Mouse (Mus musculus): ENCODE measurements around the gene Slf1. TPM values are rescaled to one million over a fixed set of nuclear protein-coding genes. Genes with fewer than 3 reads are reported as not detected.
"Not testable (repeated sequence)": the region's sequence is repeated elsewhere in the genome, so short reads cannot be mapped to it uniquely, and the experiment has no call there.

The Slf1 gene
- polyA plus RNA-seq, 1 experiment from 2014 or later = 16.9 TPM

GRCm38 (mm10) chr13:77125159-77125558 lies 10.1 kb downstream of the Slf1 start:
- 95% methylated on average over 3 of the region's 3 CpGs for WGBS
- no peak for TF ChIP-seq CTCF (IDR thresholded peaks at IDR 0.05; ENCODE audit: low read depth)
- no peaks in the 10 kb centered on the region for H3K4me1 ChIP-seq (replicated peaks; ENCODE audit: control insufficient read depth, insufficient read depth, low read length)
- H3K9me3 ChIP-seq (ENCODE audit: control insufficient read depth) = no peaks in the 10 kb centered on the region
- no peak overlapping the region for H3K4me2 ChIP-seq (replicated peaks; ENCODE audit: low read depth)
- ATAC-seq = no peak
- no peaks in the 10 kb centered on the region for H3K27me3 ChIP-seq (replicated peaks; ENCODE audit: control insufficient read depth, insufficient read depth, low read length)
- H3K4me3 ChIP-seq (ENCODE audit: low read depth, low read length) = no peak overlapping the region
- no peaks in the 10 kb centered on the region for H3K36me3 ChIP-seq (ENCODE audit: control insufficient read depth, insufficient read depth)
- H3K27ac ChIP-seq (ENCODE audit: low read depth, low read length) = no peak overlapping the region
- H3K9ac ChIP-seq (ENCODE audit: low read depth, low read length) = no peak overlapping the region

- no peak for TF ChIP-seq CTCF (IDR thresholded peaks at IDR 0.05; ENCODE audit: low read depth)
- Histone ChIP-seq H3K36me3 (ENCODE audit: control insufficient read depth, insufficient read depth) (no peaks in the 10 kb centered on the region), H3K27ac (ENCODE audit: low read depth, low read length) (no peak overlapping the region), H3K4me3 (ENCODE audit: low read depth, low read length) (no peak overlapping the region), H3K4me2 (replicated peaks; ENCODE audit: low read depth) (no peak overlapping the region), H3K9ac (ENCODE audit: low read depth, low read length) (no peak overlapping the region), H3K27me3 (replicated peaks; ENCODE audit: control insufficient read depth, insufficient read depth, low read length) (no peaks in the 10 kb centered on the region), H3K4me1 (replicated peaks; ENCODE audit: control insufficient read depth, insufficient read depth, low read length) (no peaks in the 10 kb centered on the region), H3K9me3 (ENCODE audit: control insufficient read depth) (no peaks in the 10 kb centered on the region)
- WGBS = 53% methylated on average over 4 of the region's 4 CpGs
- no peak for ATAC-seq
Measured at GRCm38 (mm10) chr13:77118695-77119094, 16.6 kb downstream of the Slf1 start.

DNA sequence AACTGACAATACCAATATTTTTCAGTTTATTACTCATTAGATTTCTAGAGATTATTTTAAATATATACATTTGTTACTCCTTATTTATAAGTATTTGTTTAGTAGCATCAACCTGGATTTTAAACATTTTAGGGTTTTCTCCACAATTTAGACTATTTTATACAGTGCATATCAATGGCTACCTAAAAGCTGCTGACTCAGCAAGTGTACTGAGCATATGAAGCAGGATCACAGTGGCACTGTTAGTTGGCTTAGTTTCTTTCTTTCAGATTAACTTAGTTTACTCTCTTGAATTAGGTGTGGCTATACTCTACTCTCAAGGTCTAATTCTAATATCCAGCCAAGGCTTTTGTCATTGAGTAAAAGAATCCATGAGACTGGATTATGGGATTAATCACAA lies 27.5 kb downstream of the Slf1 start:
- TF ChIP-seq CTCF (IDR thresholded peaks at IDR 0.05; ENCODE audit: low read depth) = no peak
- Histone ChIP-seq H3K9ac (ENCODE audit: low read depth, low read length) (no peak overlapping the region), H3K27me3 (replicated peaks; ENCODE audit: control insufficient read depth, insufficient read depth, low read length) (no peaks in the 10 kb centered on the region), H3K36me3 (ENCODE audit: control insufficient read depth, insufficient read depth) (peaks cover 6% of the 10 kb centered on the region; the same call in 1 of the 2 replicates), H3K4me3 (ENCODE audit: low read depth, low read length) (no peak overlapping the region), H3K4me1 (replicated peaks; ENCODE audit: control insufficient read depth, insufficient read depth, low read length) (no peaks in the 10 kb centered on the region), H3K9me3 (ENCODE audit: control insufficient read depth) (no peaks in the 10 kb centered on the region), H3K27ac (ENCODE audit: low read depth, low read length) (no peak overlapping the region), H3K4me2 (replicated peaks; ENCODE audit: low read depth) (no peak overlapping the region)
- no peak for ATAC-seq

GRCm38 (mm10) chr13:77092876-77093275 lies 42.4 kb downstream of the Slf1 start:
- not testable (repeated sequence) for ATAC-seq; H3K9ac ChIP-seq (ENCODE audit: low read depth, low read length); H3K9me3 ChIP-seq (ENCODE audit: control insufficient read depth)

DNA sequence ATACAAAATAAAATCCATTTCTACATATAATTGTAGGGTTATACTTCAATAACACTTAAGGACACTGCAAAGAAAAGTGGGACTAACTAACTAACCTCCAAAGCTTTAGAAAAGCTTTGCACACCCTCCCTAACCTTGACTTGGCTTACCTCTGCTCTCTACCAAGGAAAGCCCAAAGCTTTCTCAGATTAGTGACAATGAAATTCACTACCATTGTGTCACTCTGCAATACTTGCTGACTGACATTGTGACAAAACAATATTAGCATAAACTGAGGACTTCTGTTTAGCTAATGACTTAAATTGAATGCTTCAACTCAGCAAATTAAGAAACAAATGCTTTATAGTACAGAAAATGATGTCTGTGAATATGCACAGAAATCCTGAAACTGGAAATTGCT lies 63.2 kb downstream of the Slf1 start:
- Histone ChIP-seq H3K9ac (ENCODE audit: low read depth, low read length) (no peak overlapping the region), H3K27ac (ENCODE audit: low read depth, low read length) (no peak overlapping the region), H3K9me3 (ENCODE audit: control insufficient read depth) (no peaks in the 10 kb centered on the region), H3K27me3 (replicated peaks; ENCODE audit: control insufficient read depth, insufficient read depth, low read length) (no peaks in the 10 kb centered on the region), H3K4me1 (replicated peaks; ENCODE audit: control insufficient read depth, insufficient read depth, low read length) (no peaks in the 10 kb centered on the region), H3K4me3 (ENCODE audit: low read depth, low read length) (no peak overlapping the region), H3K36me3 (ENCODE audit: control insufficient read depth, insufficient read depth) (no peaks in the 10 kb centered on the region), H3K4me2 (replicated peaks; ENCODE audit: low read depth) (no peak overlapping the region)
- TF ChIP-seq CTCF (IDR thresholded peaks at IDR 0.05; ENCODE audit: low read depth) = no peak
- ATAC-seq = no peak

More at GRCm38 (mm10) chr13:77092876-77093275, 42.4 kb downstream of the Slf1 start:
- H3K4me2 ChIP-seq (replicated peaks; ENCODE audit: low read depth); H3K27me3 ChIP-seq (replicated peaks; ENCODE audit: control insufficient read depth, insufficient read depth, low read length); H3K4me1 ChIP-seq (replicated peaks; ENCODE audit: control insufficient read depth, insufficient read depth, low read length); H3K27ac ChIP-seq (ENCODE audit: low read depth, low read length); H3K4me3 ChIP-seq (ENCODE audit: low read depth, low read length); H3K36me3 ChIP-seq (ENCODE audit: control insufficient read depth, insufficient read depth): not testable (repeated sequence)
- WGBS = 88% methylated on average over 1 of the region's 1 CpGs

DNA sequence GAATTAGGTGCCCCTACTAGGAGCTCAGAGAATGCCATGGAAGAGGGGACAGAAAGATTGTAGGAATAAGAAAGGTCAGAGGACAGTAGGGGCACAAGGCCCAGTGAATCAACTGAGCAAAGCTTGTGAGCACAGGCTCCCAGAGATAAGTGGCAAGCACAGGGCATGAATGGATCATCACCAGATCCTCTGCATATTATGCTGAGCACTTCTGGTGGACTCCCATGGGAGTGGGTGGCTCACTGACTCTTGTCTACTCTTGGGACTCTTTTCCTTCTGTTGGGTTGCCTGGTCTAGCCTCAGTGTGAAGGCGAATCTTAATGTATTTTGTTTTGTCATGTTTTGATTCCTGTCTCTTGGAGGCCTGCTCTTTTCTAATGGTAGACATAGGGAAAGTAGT lies 66.4 kb downstream of the Slf1 start:
- H3K4me1 ChIP-seq (replicated peaks; ENCODE audit: control insufficient read depth, insufficient read depth, low read length) = no peaks in the 10 kb centered on the region
- H3K36me3 ChIP-seq (ENCODE audit: control insufficient read depth, insufficient read depth) = no peaks in the 10 kb centered on the region
- TF ChIP-seq CTCF (IDR thresholded peaks at IDR 0.05; ENCODE audit: low read depth) = no peak
- H3K27ac ChIP-seq (ENCODE audit: low read depth, low read length) = no peak overlapping the region
- no peaks in the 10 kb centered on the region for H3K27me3 ChIP-seq (replicated peaks; ENCODE audit: control insufficient read depth, insufficient read depth, low read length)
- H3K4me2 ChIP-seq (replicated peaks; ENCODE audit: low read depth) = no peak overlapping the region
- ATAC-seq = no peak
- 87% methylated on average over 1 of the region's 1 CpGs for WGBS
- H3K9ac ChIP-seq (ENCODE audit: low read depth, low read length) = no peak overlapping the region
- no peaks in the 10 kb centered on the region for H3K9me3 ChIP-seq (ENCODE audit: control insufficient read depth)
- H3K4me3 ChIP-seq (ENCODE audit: low read depth, low read length) = no peak overlapping the region

GRCm38 (mm10) chr13:77063221-77063620 lies 72.1 kb downstream of the Slf1 start:
- H3K27ac ChIP-seq (ENCODE audit: low read depth, low read length) = no peak overlapping the region
- no peak for ATAC-seq
- H3K9me3 ChIP-seq (ENCODE audit: control insufficient read depth) = no peaks in the 10 kb centered on the region
- H3K4me2 ChIP-seq (replicated peaks; ENCODE audit: low read depth) = no peak overlapping the region
- TF ChIP-seq CTCF (IDR thresholded peaks at IDR 0.05; ENCODE audit: low read depth) = no peak
- H3K9ac ChIP-seq (ENCODE audit: low read depth, low read length) = no peak overlapping the region
- 90% methylated on average over 1 of the region's 1 CpGs for WGBS
- H3K4me1 ChIP-seq (replicated peaks; ENCODE audit: control insufficient read depth, insufficient read depth, low read length) = no peaks in the 10 kb centered on the region
- H3K4me3 ChIP-seq (ENCODE audit: low read depth, low read length) = no peak overlapping the region
- H3K36me3 ChIP-seq (ENCODE audit: control insufficient read depth, insufficient read depth) = no peaks in the 10 kb centered on the region
- no peaks in the 10 kb centered on the region for H3K27me3 ChIP-seq (replicated peaks; ENCODE audit: control insufficient read depth, insufficient read depth, low read length)
